Comparison of ENCODE assay signal across 23 mouse cellular contexts in the genomic region with DNA sequence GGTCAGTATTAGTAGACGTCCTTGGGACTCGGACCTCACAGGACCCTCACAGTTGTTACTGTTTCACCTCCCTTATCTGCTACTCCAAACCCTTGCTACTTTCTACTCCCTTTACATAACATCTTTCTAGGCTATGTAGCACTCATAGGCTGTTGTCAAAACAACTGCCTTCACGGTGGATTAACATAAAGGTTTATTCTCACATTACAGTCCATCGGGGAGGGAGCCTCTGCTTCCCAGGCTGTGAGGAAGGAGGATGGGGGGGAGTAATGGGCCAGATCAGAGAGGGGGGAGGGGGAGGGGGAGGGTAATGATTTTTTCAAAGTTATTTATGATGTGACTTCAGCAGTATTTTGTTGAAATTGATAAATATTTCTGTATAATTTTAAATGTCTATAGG.
"Had no signal": no experiment of that assay in that cellular context is flagged by ENCODE, and none has a peak within 500 bp of the region (broad histone marks: within the 10 kb centered on the region; RNA-seq: fewer than 3 reads in every experiment).

No protein-coding gene starts in this region.

- H3K4me2 ChIP-seq: limb, embryonic 12.5 days; limb, embryonic 15.5 days; liver, embryonic 11.5 days; lung, embryonic 15.5 days; midbrain, embryonic 11.5 days; neural tube, embryonic 12.5 days; neural tube, embryonic 15.5 days had no signal

- DNase-seq: kidney, adult 8-10 months; kidney, postnatal 14 days; kidney, postnatal 4 days; left cerebral cortex, postnatal 4 days; lung, adult 18-20 months; lung, postnatal 10 days; lung, postnatal 36 days; right cerebral cortex, adult 18-20 months; right cerebral cortex, postnatal 14 days; right cerebral cortex, postnatal 4 days; thymus, adult 2 months; thymus, postnatal 14 days; thymus, postnatal 4 days had no signal

- H3K27me3 ChIP-seq: limb, embryonic 12.5 days; limb, embryonic 15.5 days; lung, embryonic 15.5 days; megakaryocyte, embryonic 14.5 days; neural tube, embryonic 12.5 days; neural tube, embryonic 15.5 days had no signal

- H3K27ac ChIP-seq: limb, embryonic 12.5 days; limb, embryonic 15.5 days; liver, embryonic 14.5 days; lung, embryonic 15.5 days; neural tube, embryonic 12.5 days; neural tube, embryonic 15.5 days; stomach, postnatal 0 days had no signal

- H3K9ac ChIP-seq: limb, embryonic 12.5 days; limb, embryonic 15.5 days; liver, embryonic 14.5 days; lung, embryonic 15.5 days; neural tube, embryonic 12.5 days; neural tube, embryonic 15.5 days had no signal

- H3K4me3 ChIP-seq: limb, embryonic 12.5 days; limb, embryonic 15.5 days; lung, embryonic 15.5 days; megakaryocyte, embryonic 14.5 days; neural tube, embryonic 12.5 days; neural tube, embryonic 15.5 days had no signal

- H3K36me3 ChIP-seq: limb, embryonic 15.5 days; lung, embryonic 15.5 days; neural tube, embryonic 15.5 days had no signal

- H3K9me3 ChIP-seq: limb, embryonic 12.5 days; limb, embryonic 15.5 days; lung, embryonic 15.5 days; megakaryocyte, embryonic 14.5 days; neural tube, embryonic 12.5 days; neural tube, embryonic 15.5 days had no signal
